Mouse (Mus musculus) hindbrain, embryonic 11.5 days (tissue): ENCODE results near the gene Cdk15. TPM values are rescaled to one million over a fixed set of nuclear protein-coding genes. Genes with fewer than 3 reads are reported as not detected.

Experiments used
- polyA plus RNA-seq: library from polyadenylated mRNA; unstranded; fragments of >200 nt; fragmentation: Nextera tagmentation; extraction: Ambion mirVana; gene quantifications from 2 replicates; pipeline ENCODE4 v1.2.1, GENCODE M21; 2014

Gene Cdk15
- polyA plus RNA-seq, 1 experiment from 2014 or later, result 1.8 TPM

Other genes starting within 250 kb of the Cdk15 start
- gene C2cd6, start 162.0 kb upstream of the Cdk15 start, polyA plus RNA-seq, result not detected in 2 replicates
- gene Tmem237, start 136.5 kb upstream of the Cdk15 start, polyA plus RNA-seq, result 48.1 and 51.1 TPM in 2 replicates
- 0.33 and 0.96 TPM in 2 replicates for gene Mpp4, start 93.5 kb upstream of the Cdk15 start, polyA plus RNA-seq
- 15.9 and 16.1 TPM in 2 replicates for gene Als2, start 19.7 kb upstream of the Cdk15 start, polyA plus RNA-seq
- gene Fzd7, start 225.5 kb downstream of the Cdk15 start, polyA plus RNA-seq, result 13.0 and 15.4 TPM in 2 replicates